Mouse (Mus musculus): ENCODE measurements around the gene Acer3. TPM values are rescaled to one million over a fixed set of nuclear protein-coding genes. Genes with fewer than 3 reads are reported as not detected.

Gene Acer3
- total and polyA plus RNA-seq, 3 experiments, result 17.2 to 41.7 TPM; not detected in 1

GRCm38 (mm10) chr7:98358016-98358415 is 37.0 kb upstream of the Acer3 start:
- H3K4me1 ChIP-seq (ENCODE audit: control insufficient read depth in 1 of 2, insufficient read depth in 2 of 2, low read length in 2 of 2), result no peaks in the 10 kb centered on the region
- no peaks in the 10 kb centered on the region for H3K9me3 ChIP-seq (replicated peaks; ENCODE audit: insufficient read depth, low read length)
- H3K27me3 ChIP-seq (ENCODE audit: control insufficient read depth in 1 of 2, insufficient read depth in 2 of 2, low read length in 2 of 2), result peaks cover 0 to 3% of the 10 kb centered on the region in 2 experiments; a peak in 3 of 4 replicates
- no peak overlapping the region for H3K4me3 ChIP-seq (ENCODE audit: control insufficient read depth in 1 of 2, insufficient read depth in 1 of 2, low read depth in 2 of 2, low read length in 2 of 2)
- H3K27ac ChIP-seq (ENCODE audit: control insufficient read depth, low read depth, low read length), result no peak overlapping the region
- no peaks in the 10 kb centered on the region for H3K36me3 ChIP-seq (ENCODE audit: control insufficient read depth in 1 of 2, insufficient read depth in 2 of 2, low read length in 2 of 2)
- TF ChIP-seq BHLHE40 (IDR thresholded peaks at IDR 0.05; ENCODE audit: borderline replicate concordance, low read depth, low read length) (no peak), TBP (IDR thresholded peaks at IDR 0.05; ENCODE audit: low read depth, low read length) (no peak), KAT2A (conservative IDR thresholded peaks at IDR 0.05; ENCODE audit: low read depth, low read length) (no peak), TAL1 (IDR thresholded peaks at IDR 0.05; ENCODE audit: low read length) (no peak), JUND (IDR thresholded peaks at IDR 0.05; ENCODE audit: low read depth, low read length) (no peak), GATA1 (IDR thresholded peaks at IDR 0.05; ENCODE audit: low read depth, low read length) (no peak), SIN3A (IDR thresholded peaks at IDR 0.05; ENCODE audit: low read length) (no peak), RCOR1 (IDR thresholded peaks at IDR 0.05; ENCODE audit: low read depth, low read length) (no peak), ZMIZ1 (IDR thresholded peaks at IDR 0.05; ENCODE audit: low read depth, low read length) (no peak)
- no peak for DNase-seq (ENCODE audit: low read depth, low spot score)
- no peaks in the 10 kb centered on the region for H3K79me2 ChIP-seq (ENCODE audit: control insufficient read depth, insufficient read depth, low read length, poor library complexity)
- no peak overlapping the region for H3K9ac ChIP-seq (ENCODE audit: control insufficient read depth, low read depth, low read length, poor library complexity, severe bottlenecking)

- Histone ChIP-seq H3K79me2 (ENCODE audit: control insufficient read depth, insufficient read depth, low read length, poor library complexity) (no peaks in the 10 kb centered on the region), H3K36me3 (ENCODE audit: control insufficient read depth in 1 of 2, insufficient read depth in 2 of 2, low read length in 2 of 2) (no peaks in the 10 kb centered on the region), H3K4me3 (ENCODE audit: control insufficient read depth in 1 of 2, insufficient read depth in 1 of 2, low read depth in 2 of 2, low read length in 2 of 2) (no peak overlapping the region), H3K27me3 (ENCODE audit: control insufficient read depth in 1 of 2, insufficient read depth in 2 of 2, low read length in 2 of 2) (peaks cover 0 to 3% of the 10 kb centered on the region in 2 experiments; a peak in 1 of 4 replicates), H3K9me3 (replicated peaks; ENCODE audit: insufficient read depth, low read length) (no peaks in the 10 kb centered on the region), H3K27ac (ENCODE audit: control insufficient read depth, low read depth, low read length) (no peak overlapping the region), H3K4me1 (ENCODE audit: control insufficient read depth in 1 of 2, insufficient read depth in 2 of 2, low read length in 2 of 2) (no peaks in the 10 kb centered on the region), H3K9ac (ENCODE audit: control insufficient read depth, low read depth, low read length, poor library complexity, severe bottlenecking) (no peak overlapping the region)
- no peak for DNase-seq (ENCODE audit: low read depth, low spot score)
- no peak for TF ChIP-seq CTCF (IDR thresholded peaks at IDR 0.05 in 2 of 3, conservative IDR thresholded peaks at IDR 0.05 in 1 of 3; ENCODE audit: control insufficient read depth in 1 of 3, insufficient read depth in 1 of 3, low read depth in 2 of 3, low read length in 3 of 3, poor library complexity in 1 of 3, severe bottlenecking in 1 of 3)
- TF ChIP-seq GABPA (IDR thresholded peaks at IDR 0.05; ENCODE audit: low read depth, low read length), result no peak
- no peak for TF ChIP-seq MAZ (IDR thresholded peaks at IDR 0.05; ENCODE audit: low read depth, low read length)
- no peak for TF ChIP-seq BHLHE40 (IDR thresholded peaks at IDR 0.05; ENCODE audit: borderline replicate concordance, low read depth, low read length)
- no peak for TF ChIP-seq POLR2AphosphoS5 (IDR thresholded peaks at IDR 0.05; ENCODE audit: borderline replicate concordance, low read depth, low read length)
- TF ChIP-seq TBP (IDR thresholded peaks at IDR 0.05; ENCODE audit: low read depth, low read length), result no peak
- no peak for TF ChIP-seq MYB (IDR thresholded peaks at IDR 0.05; ENCODE audit: low read depth, low read length)
- TF ChIP-seq RCOR1 (IDR thresholded peaks at IDR 0.05; ENCODE audit: low read depth, low read length), result no peak
- TF ChIP-seq EP300 (IDR thresholded peaks at IDR 0.05; ENCODE audit: low read depth in 1 of 2, low read length in 2 of 2), result no peak
- no peak for TF ChIP-seq MAX (IDR thresholded peaks at IDR 0.05; ENCODE audit: low read length)
- TF ChIP-seq UBTF (IDR thresholded peaks at IDR 0.05; ENCODE audit: borderline replicate concordance, insufficient read depth, low read depth, low read length), result no peak
- TF ChIP-seq POLR2A (IDR thresholded peaks at IDR 0.05; ENCODE audit: control insufficient read depth in 1 of 2, insufficient read depth in 1 of 2, low read depth in 1 of 2, low read length in 2 of 2, poor library complexity in 1 of 2), result no peak
- no peak for TF ChIP-seq USF2 (IDR thresholded peaks at IDR 0.05; ENCODE audit: borderline replicate concordance in 1 of 2, insufficient read depth in 1 of 2, low read depth in 1 of 2, low read length in 2 of 2)
- TF ChIP-seq HCFC1 (IDR thresholded peaks at IDR 0.05; ENCODE audit: low read depth, low read length), result no peak
- TF ChIP-seq JUND (IDR thresholded peaks at IDR 0.05; ENCODE audit: low read depth, low read length), result no peak
- no peak for TF ChIP-seq ELF1 (IDR thresholded peaks at IDR 0.05; ENCODE audit: low read depth, low read length)
Measured at GRCm38 (mm10) chr7:98357324-98357723, 36.3 kb upstream of the Acer3 start.

Measured in MEL (cell line).